Mouse (Mus musculus) layer of hippocampus, adult 8-10 months (tissue): ENCODE measurements around the gene Cdkal1. TPM values are rescaled to one million over a fixed set of nuclear protein-coding genes. Genes with fewer than 3 reads are reported as not detected.

Source experiments
- DNase-seq, 2 experiments: peaks; one replicate each; pipeline ENCODE4 v3.0.0; 2022; ENCODE audit warnings: low spot score in 2 of 2
- total RNA-seq, 4 experiments: library from RNA; stranded (reverse); gene quantifications; 2 replicates each; pipeline ENCODE4 v1.2.4; 2022

Gene Cdkal1
- total RNA-seq, 4 experiments from 2014 or later = 28.2 to 31.9 (median 29.1) TPM

DNA sequence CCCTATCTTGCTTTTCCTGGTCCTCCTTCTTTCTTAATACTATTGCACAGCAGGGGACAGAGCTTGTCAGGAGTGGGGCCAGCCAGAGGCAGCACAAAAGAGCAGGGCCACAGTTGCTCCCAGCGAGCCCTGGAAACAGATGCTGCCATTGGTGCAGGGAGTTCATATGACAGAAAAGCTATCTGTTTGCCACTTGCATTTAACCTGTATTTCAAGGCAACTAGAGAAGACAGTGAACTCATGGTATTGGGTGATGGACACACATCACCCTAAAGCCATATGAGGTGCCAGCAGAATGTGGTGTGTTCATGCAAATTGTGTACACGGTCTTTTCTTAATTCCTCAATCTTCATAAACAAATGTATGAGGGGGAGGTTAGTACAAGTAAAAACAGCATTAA is 439.5 kb downstream of the Cdkal1 start:
- no peak for DNase-seq

GRCm38 (mm10) chr13:29414878-29415277 is 440.6 kb downstream of the Cdkal1 start:
- DNase-seq = no peak

GRCm38 (mm10) chr13:29414470-29414869 is 441.0 kb downstream of the Cdkal1 start:
- DNase-seq = no peak

DNA sequence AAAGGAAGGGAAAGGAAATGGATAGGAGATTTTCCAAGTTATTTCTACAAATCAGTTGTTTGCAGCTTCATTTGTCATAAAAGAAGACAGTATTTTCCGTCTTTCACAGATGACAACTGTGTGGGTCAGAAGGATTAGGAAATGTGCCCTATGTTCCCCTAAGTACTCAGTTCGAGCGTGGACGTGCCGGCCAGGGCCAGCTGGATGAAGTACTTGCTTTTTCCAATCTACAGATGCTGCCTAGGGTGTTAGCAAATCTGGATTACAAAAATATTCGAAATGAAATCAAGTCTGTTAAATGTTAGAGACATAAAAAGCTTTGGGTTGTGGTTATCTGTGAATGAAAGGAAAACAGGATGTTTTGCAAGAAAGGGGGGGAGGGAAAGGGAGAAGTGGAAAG is 444.3 kb downstream of the Cdkal1 start:
- DNase-seq = no peak

GRCm38 (mm10) chr13:29407619-29408018 is 447.9 kb downstream of the Cdkal1 start:
- DNase-seq = no peak

GRCm38 (mm10) chr13:29405316-29405715 is 450.2 kb downstream of the Cdkal1 start:
- no peak for DNase-seq

DNA sequence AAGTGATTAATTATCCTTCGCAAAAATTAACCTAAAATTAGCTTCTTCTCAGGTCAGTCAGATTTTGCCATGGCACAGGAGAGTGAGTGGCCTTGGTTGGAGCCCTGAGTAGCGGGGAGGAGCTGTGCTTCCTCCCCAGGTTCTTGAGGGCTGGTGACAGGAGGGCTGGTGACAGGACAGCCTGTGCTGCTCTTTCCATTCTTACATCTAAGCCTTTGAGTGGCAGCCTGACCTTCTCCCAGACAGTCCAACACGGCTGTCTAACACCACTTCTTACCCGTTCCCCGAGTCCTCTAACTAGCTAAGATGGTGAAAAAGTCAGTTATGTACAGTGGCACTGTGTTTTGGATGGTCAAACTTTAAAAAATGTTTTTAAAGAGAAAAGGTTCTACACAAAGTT is 452.3 kb downstream of the Cdkal1 start:
- no peak for DNase-seq

- no peak for DNase-seq
Observed at GRCm38 (mm10) chr13:29402526-29403040, 452.9 kb downstream of the Cdkal1 start.

DNA sequence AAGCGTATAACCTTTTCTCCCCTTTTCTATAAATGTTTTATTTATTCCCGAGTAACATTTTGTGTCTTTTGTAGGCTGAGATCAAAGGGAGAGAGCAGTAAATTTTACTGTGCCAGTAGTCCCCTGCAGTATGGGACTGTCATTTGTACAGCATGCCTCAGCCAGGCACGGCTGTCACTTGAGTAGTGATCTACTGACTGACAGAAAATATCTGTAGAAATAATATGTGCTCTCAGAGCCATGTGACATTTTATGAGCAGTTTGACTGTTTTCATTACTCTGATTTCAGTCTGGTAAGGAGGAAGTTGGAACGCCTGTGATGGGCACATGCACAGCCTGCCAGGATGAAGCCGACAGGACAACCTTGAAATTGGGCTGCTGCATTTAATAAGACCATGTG is 455.6 kb downstream of the Cdkal1 start:
- no peak for DNase-seq

- DNase-seq = no peak
Observed at GRCm38 (mm10) chr13:29398456-29398855, 457.0 kb downstream of the Cdkal1 start.

GRCm38 (mm10) chr13:29395694-29396093 is 459.8 kb downstream of the Cdkal1 start:
- no peak for DNase-seq

- no peak for DNase-seq
Observed at GRCm38 (mm10) chr13:29390025-29390424, 465.4 kb downstream of the Cdkal1 start.

DNA sequence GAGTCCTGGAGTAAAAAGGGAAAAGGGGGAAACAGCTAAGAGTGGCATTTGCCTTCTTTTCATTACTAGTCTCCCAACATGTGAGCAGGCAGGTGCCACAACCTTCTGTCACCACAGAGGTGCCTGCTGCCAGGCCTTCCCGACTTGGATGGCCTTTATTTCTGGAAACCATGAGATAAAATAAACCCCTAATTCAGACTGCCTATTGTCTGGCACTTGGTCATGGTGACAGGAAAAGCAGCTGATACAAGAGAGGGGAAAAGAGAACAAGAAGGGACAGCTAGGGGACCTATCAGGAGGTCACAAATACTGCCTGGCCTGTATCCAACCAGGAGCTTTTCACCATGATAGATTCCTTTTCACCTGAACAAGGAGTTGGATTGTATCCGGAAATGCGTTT is 466.6 kb downstream of the Cdkal1 start:
- no peak for DNase-seq

GRCm38 (mm10) chr13:29377572-29377971 is 477.9 kb downstream of the Cdkal1 start:
- DNase-seq = no peak

DNA sequence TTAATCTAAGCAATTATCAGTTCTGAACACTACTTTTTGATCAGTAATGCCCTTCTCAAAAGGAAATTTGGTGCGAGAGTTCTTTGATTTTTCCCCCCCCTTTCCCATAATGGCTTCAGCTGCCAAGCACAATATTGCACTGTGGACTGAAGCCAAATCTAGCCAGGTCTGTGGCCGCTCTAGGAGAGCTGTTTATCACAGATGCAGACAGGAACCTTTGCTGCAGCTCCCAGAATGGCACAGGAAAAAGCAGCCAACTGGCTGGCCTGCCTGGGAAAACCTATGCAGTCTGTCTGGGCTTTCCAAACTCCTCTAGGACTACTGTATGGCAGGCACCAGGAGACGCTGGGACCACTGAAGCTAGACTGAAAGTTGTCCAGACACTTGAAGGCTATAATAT is 483.6 kb downstream of the Cdkal1 start:
- DNase-seq = no peak

DNA sequence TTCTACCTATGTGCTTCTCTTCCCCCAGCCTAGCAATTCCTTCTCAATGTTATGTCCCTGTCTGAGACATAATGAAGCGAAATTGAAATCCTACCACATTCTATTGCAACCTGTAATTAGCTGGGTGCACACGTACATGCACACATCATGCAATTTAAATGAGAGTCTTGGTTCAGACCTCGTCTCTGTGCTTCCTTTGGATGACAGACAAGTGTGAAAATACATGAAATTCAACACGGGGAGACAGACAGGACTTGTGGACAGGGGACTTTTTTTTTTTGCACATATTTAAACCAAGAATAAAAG is 484.1 kb downstream of the Cdkal1 start:
- no peak for DNase-seq

DNA sequence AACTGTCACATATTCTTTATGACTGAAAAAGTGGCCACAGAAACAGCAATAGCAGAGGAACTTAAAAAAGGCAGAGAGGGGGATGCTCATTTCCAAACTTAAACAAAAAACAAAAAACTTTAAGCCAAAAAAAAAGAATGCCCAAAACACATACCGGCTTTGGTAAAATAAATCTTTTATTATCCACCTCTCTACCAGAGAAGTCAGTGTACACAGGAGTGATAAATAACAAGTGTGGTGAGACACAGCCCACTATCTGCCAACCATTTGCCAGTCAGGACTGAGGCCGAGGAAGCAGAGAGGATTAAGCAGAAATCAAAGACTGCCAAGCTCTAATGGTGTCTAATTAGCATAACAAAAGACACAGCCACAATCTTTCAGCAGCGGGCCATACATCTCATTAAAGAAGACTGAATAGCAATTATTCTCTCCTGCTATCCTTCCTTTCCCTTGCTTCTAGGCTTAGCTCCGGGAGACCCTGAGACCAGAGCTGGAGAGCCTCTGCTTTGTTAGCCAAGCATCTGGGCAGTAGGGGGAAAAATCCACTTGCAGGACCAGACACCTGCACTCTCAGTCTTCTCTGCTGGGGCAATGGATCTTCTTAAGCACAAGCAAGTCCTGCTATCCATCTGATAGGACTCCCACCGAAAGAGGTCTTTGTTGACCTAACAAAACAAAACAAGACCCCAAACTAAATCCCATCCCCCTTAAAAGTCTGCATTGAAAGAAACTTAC is 484.6 kb downstream of the Cdkal1 start:
- DNase-seq = peak in 1 of 2 experiments; percentile 15

- DNase-seq = no peak
Observed at GRCm38 (mm10) chr13:29368806-29369205, 486.7 kb downstream of the Cdkal1 start.

GRCm38 (mm10) chr13:29364901-29365625 is 490.4 kb downstream of the Cdkal1 start:
- no peak for DNase-seq

GRCm38 (mm10) chr13:29364009-29364408 is 491.5 kb downstream of the Cdkal1 start:
- DNase-seq = no peak

DNA sequence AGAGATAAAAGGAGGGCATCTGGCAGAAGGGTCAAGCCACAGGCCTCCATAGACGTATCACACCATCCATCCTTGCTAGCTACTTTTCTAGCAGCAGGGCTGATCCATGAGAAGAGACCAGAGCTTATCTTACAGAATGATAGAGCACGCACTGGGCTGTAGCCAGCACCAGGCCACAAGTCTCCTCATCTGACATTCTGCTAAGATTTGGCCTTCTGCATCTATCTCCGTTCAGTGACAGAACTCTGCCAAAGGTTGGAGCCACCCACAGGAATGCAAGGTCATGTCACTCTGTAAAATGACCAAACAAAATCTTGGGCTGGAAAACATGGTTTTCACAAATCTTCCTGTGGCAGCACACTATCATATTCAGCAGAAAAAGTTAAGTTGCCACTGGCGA is 493.6 kb downstream of the Cdkal1 start:
- DNase-seq = no peak

- no peak for DNase-seq
Observed at GRCm38 (mm10) chr13:29360899-29361298, 494.6 kb downstream of the Cdkal1 start.

- no peak for DNase-seq
Observed at GRCm38 (mm10) chr13:29359341-29359740, 496.1 kb downstream of the Cdkal1 start.
